Mouse (Mus musculus) liver (tissue): Measurements from ENCODE around the gene Ampd3.
A peak's percentile ranks its signal among the peaks of the same experiment; 100 is the strongest.

Experiments used
- DNase-seq: peaks from one replicate; pipeline ENCODE4 v3.0.0-alpha.2; 2020; ENCODE audit warnings: mixed read lengths

Gene Ampd3

DNA sequence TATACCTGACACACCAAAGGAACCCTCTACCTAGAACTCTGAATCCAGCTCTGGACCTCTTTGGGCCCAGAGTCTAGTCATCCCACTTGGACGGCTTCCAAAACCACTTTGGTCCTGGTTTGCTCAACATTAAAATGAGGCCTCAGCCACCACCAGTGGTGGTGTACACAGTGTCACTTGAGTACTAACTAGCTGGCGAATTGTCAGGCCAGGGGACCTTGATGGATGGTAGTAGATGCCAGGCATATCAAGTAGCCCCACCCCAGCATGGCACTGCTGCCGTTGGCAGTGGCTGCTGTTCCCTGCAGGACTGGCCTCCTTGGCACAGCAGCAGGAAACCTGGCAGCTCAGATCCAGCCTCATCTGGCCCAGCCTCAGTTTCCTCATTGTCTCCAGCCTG lies 36.3 kb downstream of the Ampd3 start:
- no peak for DNase-seq

GRCm38 (mm10) chr7:110807460-110808030 lies 39.5 kb downstream of the Ampd3 start:
- DNase-seq: no peak

GRCm38 (mm10) chr7:110808962-110809361 lies 41.0 kb downstream of the Ampd3 start:
- no peak for DNase-seq

DNA sequence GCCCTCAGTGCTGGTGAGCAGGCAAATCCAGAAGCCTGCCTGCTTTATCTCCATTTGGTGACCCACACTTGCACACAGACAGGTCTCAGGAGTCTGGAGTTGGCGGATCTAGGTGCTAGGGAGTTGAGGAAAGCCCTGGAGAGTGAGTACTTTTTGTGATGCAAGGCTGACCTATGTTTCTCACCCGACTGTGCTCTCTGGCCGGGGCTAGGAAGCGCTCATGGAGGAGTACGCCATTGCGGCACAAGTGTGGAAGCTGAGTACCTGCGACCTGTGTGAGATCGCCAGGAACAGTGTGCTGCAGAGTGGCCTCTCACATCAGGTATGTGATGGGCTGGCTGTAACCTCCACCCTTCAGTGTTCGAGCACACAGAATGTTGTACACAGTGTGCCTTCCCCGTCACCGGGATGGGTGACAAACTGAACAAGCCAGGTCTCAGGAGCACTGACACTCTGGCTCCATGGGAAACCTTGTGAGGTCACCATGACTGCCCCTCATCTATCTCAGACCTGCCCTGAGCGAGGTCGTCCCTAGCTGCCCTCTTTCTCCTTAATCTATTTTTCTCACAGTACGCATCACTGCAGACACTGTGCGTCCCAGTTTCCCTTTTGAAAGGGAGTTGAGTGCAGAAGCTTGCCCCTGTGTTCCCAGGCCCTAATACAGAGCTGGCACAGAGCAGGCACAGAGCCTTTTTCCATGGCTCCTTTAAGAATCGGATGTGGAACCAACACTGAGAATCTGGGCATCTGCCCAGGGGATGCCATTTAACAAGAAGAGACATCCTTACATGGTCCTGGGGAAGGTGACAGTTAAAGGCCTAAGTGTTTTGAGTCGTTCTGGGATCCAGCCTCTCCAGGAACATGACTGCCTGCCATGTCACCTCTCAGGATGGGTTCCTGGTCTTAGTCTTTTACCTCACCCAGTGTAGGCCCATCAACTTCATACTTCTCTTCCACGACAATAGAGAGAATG lies 41.9 kb downstream of the Ampd3 start:
- DNase-seq: no peak

GRCm38 (mm10) chr7:110810995-110811394 lies 43.0 kb downstream of the Ampd3 start:
- DNase-seq: no peak

DNA sequence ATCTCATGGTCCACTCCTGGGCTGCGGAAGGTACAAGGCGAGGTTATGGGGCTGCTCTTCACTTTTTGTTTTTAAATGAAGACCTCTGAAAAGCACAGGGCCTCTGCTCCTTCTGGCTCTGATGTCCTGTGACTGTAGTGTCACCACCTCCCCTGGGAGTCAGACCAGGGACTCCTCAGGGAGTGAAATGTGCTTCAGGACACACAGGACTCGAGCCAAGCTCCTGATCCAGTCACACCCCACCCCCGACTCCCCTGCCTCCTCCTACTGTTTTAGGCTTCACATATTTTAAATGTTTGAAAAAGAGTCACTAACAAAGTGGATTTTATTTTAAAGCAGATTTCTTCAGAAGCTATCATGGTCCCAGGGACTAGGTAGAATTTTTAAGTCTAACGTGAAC lies 43.5 kb downstream of the Ampd3 start:
- no peak for DNase-seq

DNA sequence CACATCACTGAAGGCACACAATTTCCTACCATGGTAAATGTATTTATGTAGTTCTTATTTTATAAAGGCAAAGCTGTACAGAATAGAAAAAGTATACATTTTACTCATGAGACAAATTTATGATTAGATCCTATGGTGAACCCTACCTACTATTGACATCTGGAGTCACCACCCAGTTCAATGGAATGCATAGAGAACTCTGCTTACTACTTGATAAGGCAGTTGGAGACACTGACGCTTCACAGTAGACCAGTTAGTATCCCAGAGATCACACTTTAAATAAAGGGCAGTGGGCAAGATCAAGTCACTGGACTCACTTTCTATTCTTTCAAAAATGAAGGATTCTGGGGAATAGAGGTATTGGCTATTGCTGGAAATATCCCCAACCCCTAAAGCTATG lies 46.0 kb downstream of the Ampd3 start:
- no peak for DNase-seq

DNA sequence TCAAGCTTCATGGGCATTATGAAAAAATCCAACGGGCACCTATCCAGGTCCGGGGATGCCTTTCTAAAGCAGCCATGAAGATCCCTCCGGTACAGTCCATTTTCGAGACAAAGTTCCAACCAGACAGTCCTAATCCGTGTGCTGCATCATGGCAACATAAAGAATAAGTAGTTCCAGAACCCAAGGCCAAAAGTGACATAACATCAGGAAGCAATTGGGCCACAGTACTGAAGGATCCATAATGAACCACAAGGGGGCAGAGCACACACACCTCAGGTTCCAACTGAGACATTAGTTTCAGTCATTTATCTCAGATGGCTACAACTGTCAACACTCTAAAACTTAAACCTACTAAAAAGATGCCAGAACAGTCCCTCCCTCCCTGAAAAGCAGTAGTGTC lies 48.0 kb downstream of the Ampd3 start:
- DNase-seq: peak; percentile 51

DNA sequence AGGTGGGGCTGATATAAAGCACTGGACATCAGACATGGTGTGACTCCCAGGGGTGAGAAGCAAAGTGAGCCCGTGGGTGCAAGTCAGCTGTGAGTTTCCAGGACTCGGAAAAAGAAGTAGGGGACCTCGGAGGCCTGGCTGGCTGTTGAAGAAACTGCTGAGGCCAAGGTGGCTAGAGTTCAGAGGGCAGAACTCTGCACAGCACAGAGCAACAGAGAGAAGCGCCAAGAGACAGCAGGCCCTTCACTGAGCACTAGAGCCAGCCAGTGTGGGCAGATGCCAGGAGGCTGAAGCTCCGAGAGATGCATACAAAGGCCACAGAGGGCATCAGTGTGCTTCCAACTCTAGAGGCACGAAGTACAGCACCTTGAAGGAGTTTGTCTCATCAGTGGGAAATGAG lies 50.2 kb downstream of the Ampd3 start:
- no peak for DNase-seq

- peak; percentile 61 for DNase-seq
Observed at GRCm38 (mm10) chr7:110818787-110819350, 50.9 kb downstream of the Ampd3 start.

DNA sequence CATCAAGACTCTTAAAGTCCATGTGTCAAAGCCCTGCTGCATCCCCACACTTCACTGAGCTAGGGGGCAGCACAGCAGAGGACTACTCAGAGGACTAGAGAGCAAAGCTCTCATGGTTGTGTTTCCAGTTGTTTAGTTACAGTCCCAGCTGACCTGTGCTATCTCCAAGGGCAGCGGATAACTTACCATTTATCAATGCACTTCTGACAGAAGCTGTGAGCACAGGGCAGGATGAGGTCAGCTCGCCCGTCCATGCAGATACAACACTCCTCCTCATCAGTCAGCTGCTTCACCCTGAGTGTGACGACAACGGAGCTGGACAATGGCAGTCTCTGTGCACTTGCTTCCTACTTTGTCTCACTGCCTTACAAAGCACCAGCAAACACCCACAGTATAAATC lies 53.1 kb downstream of the Ampd3 start:
- DNase-seq: no peak

- no peak for DNase-seq
Observed at GRCm38 (mm10) chr7:110821653-110822052, 53.6 kb downstream of the Ampd3 start.

DNA sequence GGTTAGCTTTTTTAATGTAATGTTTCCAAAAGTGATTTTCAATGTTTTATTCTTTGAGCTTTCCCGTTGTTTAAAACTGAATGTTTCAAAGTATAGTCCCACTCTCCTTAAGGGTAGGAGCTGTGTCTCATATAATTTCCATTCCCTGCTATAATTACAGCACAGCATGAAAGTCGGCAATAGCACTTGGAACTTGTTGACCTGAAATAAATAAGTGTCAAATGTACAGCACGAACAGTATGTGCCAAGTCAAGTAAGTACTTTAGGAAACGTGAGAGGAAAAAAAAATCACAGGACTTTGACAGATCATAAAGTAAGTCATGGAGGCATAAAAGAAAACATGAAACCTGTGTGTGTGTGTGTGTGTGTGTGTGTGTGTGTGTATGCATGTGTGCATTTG lies 54.0 kb downstream of the Ampd3 start:
- no peak for DNase-seq

- no peak for DNase-seq
Observed at GRCm38 (mm10) chr7:110823076-110823475, 55.1 kb downstream of the Ampd3 start.

DNA sequence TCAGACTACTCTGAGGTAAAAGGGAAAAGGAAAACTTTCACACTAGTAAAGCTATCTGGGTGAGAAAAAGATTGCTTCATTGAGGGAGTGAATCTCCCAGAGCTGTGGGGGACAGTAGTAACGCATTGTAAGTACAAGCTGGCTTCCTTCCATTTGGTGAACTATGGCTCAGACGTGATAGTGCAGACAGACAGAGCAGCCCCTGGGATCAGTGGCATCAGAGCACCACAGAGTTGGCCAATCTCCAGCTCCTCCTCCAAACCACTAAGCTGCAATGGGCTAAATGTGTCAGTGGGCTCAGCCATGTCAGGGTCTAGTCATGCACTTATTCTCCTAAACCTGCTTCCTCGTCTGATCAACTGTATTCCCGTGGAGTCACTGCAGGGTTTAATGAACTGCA lies 55.6 kb downstream of the Ampd3 start:
- DNase-seq: no peak

GRCm38 (mm10) chr7:110823995-110824953 lies 56.3 kb downstream of the Ampd3 start:
- no peak for DNase-seq

- DNase-seq: no peak
Observed at GRCm38 (mm10) chr7:110833024-110833423, 65.0 kb downstream of the Ampd3 start.

GRCm38 (mm10) chr7:110834018-110834417 lies 66.0 kb downstream of the Ampd3 start:
- no peak for DNase-seq

GRCm38 (mm10) chr7:110834522-110834921 lies 66.5 kb downstream of the Ampd3 start:
- no peak for DNase-seq

DNA sequence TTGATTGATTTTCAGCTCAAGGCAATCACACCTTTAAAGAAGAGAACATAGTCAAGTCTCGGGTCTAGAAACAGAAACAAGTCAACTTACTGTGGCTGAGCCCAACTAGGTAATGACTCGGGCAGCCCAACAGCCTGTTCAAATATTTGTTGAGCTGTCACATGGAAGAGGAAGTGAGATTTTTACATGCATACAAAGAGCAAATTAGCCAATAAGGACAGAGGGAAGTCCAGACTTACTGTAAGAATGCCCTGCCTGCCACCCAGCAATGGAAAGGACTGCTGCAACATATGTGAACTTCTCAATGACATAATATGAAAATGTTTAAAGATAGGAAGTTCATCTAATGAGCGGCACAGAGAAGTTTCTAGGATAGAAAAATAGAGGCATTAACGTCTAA lies 72.3 kb downstream of the Ampd3 start:
- DNase-seq: no peak

- DNase-seq: peak; percentile 97
Observed at GRCm38 (mm10) chr7:110843916-110844874, 76.2 kb downstream of the Ampd3 start, which contains the start of gene Rnf141. Rnf141 (minus strand) TSS chr7:110844457.
